ENCODE assay signal across 9 mouse cellular contexts in genomic region chr7:30099297-30099696, GRCm38 (mm10). TPM values are rescaled to one million over a fixed set of nuclear protein-coding genes. Genes with fewer than 3 reads are reported as not detected.
A peak's percentile ranks its signal among the peaks of the same experiment; 100 is the strongest.
DNase-seq lines count a peak whose midpoint lies in the region; ATAC-seq and TF ChIP-seq lines count a peak whose summit lies in the region.
"Had no signal": no experiment of that assay in that cellular context is flagged by ENCODE, and none has a peak within 500 bp of the region (broad histone marks: within the 10 kb centered on the region; RNA-seq: fewer than 3 reads in every experiment).

No protein-coding gene starts in this region.

- H3K4me1 ChIP-seq in E14TG2a.4 (replicated peaks; ENCODE audit: low read depth, low read length): peaks cover 41% of the 10 kb centered on the region
- H3K4me1 ChIP-seq in olfactory bulb, adult 2 months (ENCODE audit: control insufficient read depth, insufficient read depth, low read length): peaks cover 7% of the 10 kb centered on the region
- H3K4me1 ChIP-seq in kidney, embryonic 14.5 days (ENCODE audit: control insufficient read depth, insufficient read depth, low read length): peaks cover 12% of the 10 kb centered on the region; the same call in 1 of the 2 replicates

- H3K9me3 ChIP-seq in E14TG2a.4 (ENCODE audit: low read length): no peaks in the 10 kb centered on the region
- H3K9me3 ChIP-seq in kidney, embryonic 14.5 days (ENCODE audit: control insufficient read depth, low read length): peaks cover 16% of the 10 kb centered on the region

- no peak overlapping the region for H3K4me2 ChIP-seq in kidney, embryonic 14.5 days (replicated peaks; ENCODE audit: low read depth, low read length)

- peaks cover 36% of the 10 kb centered on the region for H3K36me3 ChIP-seq in E14TG2a.4 (ENCODE audit: insufficient read depth, low read length)
- H3K36me3 ChIP-seq in kidney, embryonic 14.5 days (ENCODE audit: control insufficient read depth, insufficient read depth, low read length): peaks cover 51% of the 10 kb centered on the region

- DNase-seq in gastrocnemius, postnatal 14 days: peak; percentile 27
- no peak for DNase-seq in gastrocnemius, postnatal 10 days
- DNase-seq in frontal cortex, postnatal 14 days (ENCODE audit: low spot score in 2 of 2): peak; percentile 57 to 71
- no peak for DNase-seq in urinary bladder, adult 2 months (ENCODE audit: low spot score)
- no peak for DNase-seq in kidney, postnatal 4 days

- H3K27ac ChIP-seq in olfactory bulb, adult 2 months (ENCODE audit: insufficient read depth, low read depth, low read length): no peak overlapping the region
- no peak overlapping the region for H3K27ac ChIP-seq in kidney, embryonic 14.5 days (ENCODE audit: low read depth, low read length)

- H3K4me3 ChIP-seq in E14TG2a.4 (replicated peaks; ENCODE audit: low read length): peak overlapping the region; percentile 57
- peak overlapping the region; percentile 18; the same call in 1 of the 2 replicates for H3K4me3 ChIP-seq in olfactory bulb, adult 2 months (ENCODE audit: insufficient read depth, low read depth, low read length)
- no peak overlapping the region for H3K4me3 ChIP-seq in kidney, embryonic 14.5 days (ENCODE audit: low read length)

- TF ChIP-seq POLR2A in olfactory bulb, adult 2 months (IDR thresholded peaks at IDR 0.05; ENCODE audit: insufficient read depth, low read depth, low read length): no peak

- no peaks in the 10 kb centered on the region for H3K27me3 ChIP-seq in E14TG2a.4 (ENCODE audit: insufficient read depth, low read length)
- H3K27me3 ChIP-seq in kidney, embryonic 14.5 days (ENCODE audit: control insufficient read depth, insufficient read depth, low read length): no peaks in the 10 kb centered on the region
- H3K27me3 ChIP-seq: Patski had no signal

- no peak for ATAC-seq in kidney, embryonic 14.5 days (ENCODE audit: low FRiP score, low TSS enrichment)
- ATAC-seq: Patski had no signal

- intact Hi-C loops in gastrocnemius, postnatal 14 days (cut with DNase I; ENCODE audit: low total_unique reads): loop anchor here (10.0 kb wide), 1 partner anchor 66 kb away; the partner anchor contains the start of gene Zfp146

- 63% methylated on average over 13 of the region's 13 CpGs for WGBS in olfactory bulb, adult 2 months
- 95% methylated on average over 13 of the region's 13 CpGs for WGBS in kidney, embryonic 14.5 days

- H3K9ac ChIP-seq in kidney, embryonic 14.5 days (ENCODE audit: low read depth, low read length): no peak overlapping the region

- no peak for TF ChIP-seq CTCF in E14TG2a.4 (conservative IDR thresholded peaks at IDR 0.05; ENCODE audit: low read length)
- TF ChIP-seq CTCF in olfactory bulb, adult 2 months (IDR thresholded peaks at IDR 0.05; ENCODE audit: insufficient read depth, low read depth, low read length): no peak

RNA-seq across cellular contexts. Expression of gene Zfp260, which starts 4.7 kb away (rescaled TPM):
- 10 to 100 TPM; 29.9 to 33.5 TPM for total RNA-seq in gastrocnemius, postnatal 14 days (2021)
- total RNA-seq in gastrocnemius, postnatal 10 days (2021): 10 to 100 TPM; 35.2 to 46.9 TPM
- polyA plus RNA-seq in olfactory bulb, adult 2 months (2012; ENCODE audit: insufficient read depth, insufficient read length, low replicate concordance, missing spikeins): 238 TPM in 1 of 2 replicates, not detected in the other
- 39.0 and 39.6 TPM in 2 replicates for polyA plus RNA-seq in urinary bladder, adult 2 months (2012; rRNA removed)
- 98.2 and 125 TPM in 2 replicates for polyA plus RNA-seq in kidney, embryonic 14.5 days (2014; fragmentation: Nextera tagmentation; extraction: Ambion mirVana)

RNA-seq across cellular contexts. Expression of gene Zfp566, which starts 9.0 kb away (rescaled TPM):
- total RNA-seq in gastrocnemius, postnatal 14 days (2021): 1 to 10 TPM; 1.1 to 1.8 TPM
- 1 to 10 TPM; 2.0 to 3.2 TPM for total RNA-seq in gastrocnemius, postnatal 10 days (2021)
- polyA plus RNA-seq in olfactory bulb, adult 2 months (2012; ENCODE audit: insufficient read depth, insufficient read length, low replicate concordance, missing spikeins): not detected in 2 replicates
- polyA plus RNA-seq in urinary bladder, adult 2 months (2012; rRNA removed): 3.6 and 4.7 TPM in 2 replicates
- polyA plus RNA-seq in kidney, embryonic 14.5 days (2014; fragmentation: Nextera tagmentation; extraction: Ambion mirVana): 13.8 and 14.4 TPM in 2 replicates

RNA-seq across cellular contexts. Expression of gene Gm26920, which starts 9.1 kb away (rescaled TPM):
- total RNA-seq in gastrocnemius, postnatal 14 days (2021): under 1 TPM in 1 of 2 experiments, not detected in 1; 0.80 TPM
- total RNA-seq in gastrocnemius, postnatal 10 days (2021): 1 to 10 TPM in 1 of 2 experiments, under 1 TPM in 1; 0.33 to 1.8 TPM
- polyA plus RNA-seq in olfactory bulb, adult 2 months (2012; ENCODE audit: insufficient read depth, insufficient read length, low replicate concordance, missing spikeins): not detected in 2 replicates
- 0.15 and 0.17 TPM in 2 replicates for polyA plus RNA-seq in urinary bladder, adult 2 months (2012; rRNA removed)
- 0.58 and 1.9 TPM in 2 replicates for polyA plus RNA-seq in kidney, embryonic 14.5 days (2014; fragmentation: Nextera tagmentation; extraction: Ambion mirVana)

RNA-seq across cellular contexts. Expression of gene Zfp382, which starts 22.4 kb away (rescaled TPM):
- total RNA-seq in gastrocnemius, postnatal 14 days (2021): 1 to 10 TPM; 1.6 to 2.9 TPM
- 1 to 10 TPM; 2.6 to 4.8 TPM for total RNA-seq in gastrocnemius, postnatal 10 days (2021)
- not detected in 2 replicates for polyA plus RNA-seq in olfactory bulb, adult 2 months (2012; ENCODE audit: insufficient read depth, insufficient read length, low replicate concordance, missing spikeins)
- 2.6 and 3.0 TPM in 2 replicates for polyA plus RNA-seq in urinary bladder, adult 2 months (2012; rRNA removed)
- 5.2 and 6.1 TPM in 2 replicates for polyA plus RNA-seq in kidney, embryonic 14.5 days (2014; fragmentation: Nextera tagmentation; extraction: Ambion mirVana)

RNA-seq across cellular contexts. Expression of gene Zfp82, which starts 26.6 kb away (rescaled TPM):
- total RNA-seq in gastrocnemius, postnatal 14 days (2021): 1 to 10 TPM; 1.0 to 1.6 TPM
- 1 to 10 TPM in 1 of 2 experiments, under 1 TPM in 1; 0.52 to 1.2 TPM for total RNA-seq in gastrocnemius, postnatal 10 days (2021)
- polyA plus RNA-seq in olfactory bulb, adult 2 months (2012; ENCODE audit: insufficient read depth, insufficient read length, low replicate concordance, missing spikeins): not detected in 2 replicates
- 1.3 and 1.9 TPM in 2 replicates for polyA plus RNA-seq in urinary bladder, adult 2 months (2012; rRNA removed)
- polyA plus RNA-seq in kidney, embryonic 14.5 days (2014; fragmentation: Nextera tagmentation; extraction: Ambion mirVana): 3.5 and 5.7 TPM in 2 replicates

Comparison
In these comparisons a context has a peak if more than half of its experiments do, and no peak if none do; other contexts are left out.
1. DNase-seq: peak in gastrocnemius, postnatal 14 days (single experiment) and frontal cortex, postnatal 14 days (2 of 2); none in gastrocnemius, postnatal 10 days (single experiment), urinary bladder, adult 2 months (single experiment) and kidney, postnatal 4 days (0 of 2).